Mouse (Mus musculus) thymus, postnatal 4 days (tissue): Measurements from ENCODE around the gene Plce1.
A peak's percentile ranks its signal among the peaks of the same experiment; 100 is the strongest.

ENCODE experiments used
- DNase-seq: peaks from one replicate; pipeline ENCODE4 v3.0.0; 2021

Plce1 gene

GRCm38 (mm10) chr19:38745810-38746491 lies 265.0 kb downstream of the Plce1 start:
- peak; percentile 11 for DNase-seq

- DNase-seq = no peak
Observed at GRCm38 (mm10) chr19:38746492-38747014, 265.6 kb downstream of the Plce1 start.

- no peak for DNase-seq
Observed at GRCm38 (mm10) chr19:38750192-38750591, 269.3 kb downstream of the Plce1 start.

GRCm38 (mm10) chr19:38757161-38757560 lies 276.3 kb downstream of the Plce1 start:
- no peak for DNase-seq

GRCm38 (mm10) chr19:38758056-38758455 lies 277.1 kb downstream of the Plce1 start:
- DNase-seq = no peak

GRCm38 (mm10) chr19:38758685-38759472 lies 278.0 kb downstream of the Plce1 start:
- no peak for DNase-seq

- DNase-seq = no peak
Observed at GRCm38 (mm10) chr19:38760441-38760840, 279.5 kb downstream of the Plce1 start.

- DNase-seq = no peak
Observed at GRCm38 (mm10) chr19:38766306-38766705, 285.4 kb downstream of the Plce1 start.

- peak; percentile 54 for DNase-seq
Observed at GRCm38 (mm10) chr19:38775548-38775947, 294.6 kb downstream of the Plce1 start.

GRCm38 (mm10) chr19:38778805-38779204 lies 297.9 kb downstream of the Plce1 start:
- DNase-seq = no peak

- no peak for DNase-seq
Observed at GRCm38 (mm10) chr19:38783542-38783941, 302.6 kb downstream of the Plce1 start.

GRCm38 (mm10) chr19:38787756-38788155 lies 306.8 kb downstream of the Plce1 start:
- no peak for DNase-seq

GRCm38 (mm10) chr19:38793563-38794045 lies 312.7 kb downstream of the Plce1 start:
- no peak for DNase-seq

- DNase-seq = no peak
Observed at GRCm38 (mm10) chr19:38796546-38796945, 315.6 kb downstream of the Plce1 start.

GRCm38 (mm10) chr19:38798291-38798690 lies 317.4 kb downstream of the Plce1 start:
- DNase-seq = no peak

GRCm38 (mm10) chr19:38798801-38799200 lies 317.9 kb downstream of the Plce1 start:
- DNase-seq = no peak

- no peak for DNase-seq
Observed at GRCm38 (mm10) chr19:38818191-38818590, 337.3 kb downstream of the Plce1 start.

GRCm38 (mm10) chr19:38818766-38819426 lies 338.0 kb downstream of the Plce1 start, which contains the start of gene Noc3l:
Noc3l (minus strand) TSS chr19:38819237.
- DNase-seq = peak; percentile 98

- DNase-seq = no peak
Observed at GRCm38 (mm10) chr19:38819427-38819802, 338.5 kb downstream of the Plce1 start.

GRCm38 (mm10) chr19:38820186-38820804 lies 339.4 kb downstream of the Plce1 start:
- no peak for DNase-seq

GRCm38 (mm10) chr19:38833224-38833623 lies 352.3 kb downstream of the Plce1 start:
- no peak for DNase-seq
